Mouse (Mus musculus): Measurements from ENCODE around the gene Apc2.

DNA sequence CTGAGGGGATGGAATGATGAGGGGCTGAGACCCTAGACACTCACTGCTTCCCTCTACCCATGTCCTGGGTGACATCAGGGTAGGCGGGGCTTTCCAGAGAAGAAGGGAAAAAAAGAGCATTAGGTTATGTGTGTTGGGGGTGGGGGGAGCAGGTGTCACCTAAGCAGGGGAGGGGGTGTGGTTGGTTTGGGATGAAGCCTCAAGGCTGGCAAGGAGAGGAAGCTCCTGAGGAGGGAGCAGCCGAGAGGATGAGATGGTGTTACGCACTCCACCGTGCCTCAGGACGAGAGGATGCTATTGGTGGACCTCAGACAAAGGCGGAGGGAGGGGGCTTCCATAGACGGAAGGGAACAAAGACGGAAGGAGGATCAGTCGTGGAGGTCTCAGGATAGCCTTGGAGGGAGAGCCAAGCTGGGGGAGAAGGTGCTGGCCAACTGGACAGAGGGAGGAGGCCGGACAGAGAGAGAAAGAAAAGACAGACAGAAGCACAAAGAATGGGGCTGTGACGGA is 5.0 kb downstream of the Apc2 start:
- TF ChIP-seq POLR2A (IDR thresholded peaks at IDR 0.05; ENCODE audit: control insufficient read depth, extremely low read depth, insufficient read depth, low read length, poor library complexity) (no peak), CTCF (IDR thresholded peaks at IDR 0.05; ENCODE audit: borderline replicate concordance, control insufficient read depth, extremely low read depth, insufficient read depth, low read length, poor library complexity) (no peak)
